Mouse (Mus musculus): ENCODE measurements around the gene Uspl1. TPM values are rescaled to one million over a fixed set of nuclear protein-coding genes. Genes with fewer than 3 reads are reported as not detected.
A peak's percentile ranks its signal among the peaks of the same experiment; 100 is the strongest.
"Not testable (repeated sequence)": the region's sequence is repeated elsewhere in the genome, so short reads cannot be mapped to it uniquely, and the experiment has no call there.

Gene Uspl1
- 10 to 100 TPM; 27.4 to 32.3 TPM for total RNA-seq (2021)
- long read RNA-seq, experiment 1, full-length matches to known transcripts = 11 of 18 reads
- long read RNA-seq, experiment 1, partial matches to known transcripts = 4 of 18 reads
- long read RNA-seq, experiment 1, other reads (novel, unspliced or antisense) = 3 of 18 reads
- long read RNA-seq, experiment 2, partial matches to known transcripts = 7 of 15 reads
- long read RNA-seq, experiment 2, other reads (novel, unspliced or antisense) = 2 of 15 reads

GRCm38 (mm10) chr5:149184104-149184843 lies at the start of gene Uspl1, which contains the start of gene Hmgb1:
Uspl1 (plus strand) TSS chr5:149184350.
Hmgb1 (minus strand) TSS chr5:149184489.
- peak; percentile 99 for DNase-seq (ENCODE audit: low spot score in 2 of 2)

GRCm38 (mm10) chr5:149134751-149135454 lies 49.2 kb upstream of the Uspl1 start:
- DNase-seq (ENCODE audit: low spot score in 2 of 2) = no peak

- no peak for DNase-seq (ENCODE audit: low spot score in 2 of 2)
Observed at GRCm38 (mm10) chr5:149135455-149136354, 48.4 kb upstream of the Uspl1 start.

- DNase-seq (ENCODE audit: low spot score in 2 of 2) = peak in 1 of 2 experiments; percentile 31
Observed at GRCm38 (mm10) chr5:149136933-149137365, 47.2 kb upstream of the Uspl1 start.

GRCm38 (mm10) chr5:149137447-149137846 lies 46.7 kb upstream of the Uspl1 start:
- DNase-seq (ENCODE audit: low spot score in 2 of 2) = no peak

- not testable (repeated sequence) for DNase-seq (ENCODE audit: low spot score in 2 of 2)
Observed at GRCm38 (mm10) chr5:149138087-149138486, 46.1 kb upstream of the Uspl1 start.

- DNase-seq (ENCODE audit: low spot score in 2 of 2) = no peak
Observed at GRCm38 (mm10) chr5:149140336-149140735, 43.8 kb upstream of the Uspl1 start.

- not testable (repeated sequence) for DNase-seq (ENCODE audit: low spot score in 2 of 2)
Observed at GRCm38 (mm10) chr5:149141155-149141554, 43.0 kb upstream of the Uspl1 start.

- DNase-seq (ENCODE audit: low spot score in 2 of 2) = peak in 1 of 2 experiments; percentile 21
Observed at GRCm38 (mm10) chr5:149143766-149144375, 40.3 kb upstream of the Uspl1 start.

GRCm38 (mm10) chr5:149146691-149147090 lies 37.5 kb upstream of the Uspl1 start:
- no peak for DNase-seq (ENCODE audit: low spot score in 2 of 2)

- no peak for DNase-seq (ENCODE audit: low spot score in 2 of 2)
Observed at GRCm38 (mm10) chr5:149147386-149148000, 36.7 kb upstream of the Uspl1 start.

GRCm38 (mm10) chr5:149150882-149151281 lies 33.3 kb upstream of the Uspl1 start:
- no peak for DNase-seq (ENCODE audit: low spot score in 2 of 2)

GRCm38 (mm10) chr5:149152063-149152773 lies 31.9 kb upstream of the Uspl1 start:
- DNase-seq (ENCODE audit: low spot score in 2 of 2) = peak in 1 of 2 experiments; percentile 24

GRCm38 (mm10) chr5:149152774-149153155 lies 31.4 kb upstream of the Uspl1 start:
- no peak for DNase-seq (ENCODE audit: low spot score in 2 of 2)

- DNase-seq (ENCODE audit: low spot score in 2 of 2) = no peak
Observed at GRCm38 (mm10) chr5:149156886-149157563, 27.1 kb upstream of the Uspl1 start.

- no peak for DNase-seq (ENCODE audit: low spot score in 2 of 2)
Observed at GRCm38 (mm10) chr5:149159021-149159420, 25.1 kb upstream of the Uspl1 start.

GRCm38 (mm10) chr5:149160469-149160868 lies 23.7 kb upstream of the Uspl1 start:
- no peak for DNase-seq (ENCODE audit: low spot score in 2 of 2)

- DNase-seq (ENCODE audit: low spot score in 2 of 2) = no peak
Observed at GRCm38 (mm10) chr5:149162890-149163289, 21.3 kb upstream of the Uspl1 start.

GRCm38 (mm10) chr5:149164881-149165280 lies 19.3 kb upstream of the Uspl1 start:
- DNase-seq (ENCODE audit: low spot score in 2 of 2) = no peak
